Mouse (Mus musculus) skeletal muscle tissue, adult 2 months (tissue): ENCODE measurements around the gene Olfm2.

Source experiments
- DNase-seq: peaks from one replicate; pipeline ENCODE4 v3.0.0-alpha.2; 2012; ENCODE audit warnings: low read depth, low spot score

Olfm2 gene

DNA sequence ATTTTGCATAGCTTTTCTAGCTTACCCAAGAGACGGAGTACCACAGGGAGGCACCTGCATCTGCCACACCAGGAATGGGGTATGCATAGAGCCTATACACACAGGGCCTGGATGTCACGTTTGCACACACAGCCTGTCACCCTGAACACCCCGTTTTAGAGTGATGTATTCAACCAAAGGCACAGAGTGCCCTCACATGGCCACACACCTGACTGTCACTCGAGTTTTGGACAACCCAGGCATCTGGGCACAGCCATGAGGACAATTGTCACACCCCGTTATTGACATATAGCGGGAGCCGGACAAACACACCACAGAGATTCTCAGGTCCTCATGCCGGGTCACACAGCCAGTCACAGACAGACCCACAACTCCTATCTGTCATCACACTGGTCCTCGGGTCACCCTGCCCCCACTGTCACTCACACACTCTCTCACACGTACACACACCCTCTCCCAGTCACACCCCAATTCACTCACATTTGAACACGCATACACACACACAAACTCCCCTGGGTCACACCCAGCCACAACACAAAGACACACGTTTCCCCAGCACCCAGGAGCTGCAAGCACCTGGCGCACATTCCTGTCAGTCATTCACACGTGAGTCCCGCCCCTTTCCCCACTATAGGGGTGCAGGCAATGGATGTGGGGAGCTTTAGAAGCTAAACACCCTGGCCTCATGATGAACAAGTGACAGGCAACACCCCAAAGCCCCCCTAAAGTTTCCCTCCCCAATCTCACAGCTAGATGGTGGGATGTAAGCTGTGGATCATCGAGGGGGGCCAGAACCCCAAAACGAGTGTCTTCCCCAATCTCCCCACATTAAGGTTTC is 801 bp downstream of the Olfm2 start:
- DNase-seq: no peak

GRCm38 (mm10) chr9:20743946-20744738 is 2.0 kb downstream of the Olfm2 start:
- no peak for DNase-seq

DNA sequence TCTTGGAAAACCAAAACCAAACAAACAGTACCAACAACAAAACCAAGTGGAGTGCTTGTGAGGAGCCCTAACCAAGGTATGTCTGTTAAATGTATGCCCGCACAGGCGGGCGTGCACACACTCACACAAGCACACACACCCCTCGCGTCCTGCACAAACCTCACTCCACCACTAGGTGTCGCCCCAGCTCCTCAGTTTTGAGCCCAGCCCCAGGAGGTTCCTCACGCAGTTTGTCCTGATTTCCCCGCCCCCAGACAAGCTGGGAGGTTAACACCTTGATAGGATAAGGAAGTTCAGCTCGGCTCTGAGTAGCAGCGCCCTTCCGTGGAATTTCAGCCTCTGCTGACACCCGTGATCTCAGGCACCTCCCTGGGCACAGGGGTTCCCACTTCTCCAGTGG is 5.7 kb downstream of the Olfm2 start:
- peak; percentile 65 for DNase-seq

DNA sequence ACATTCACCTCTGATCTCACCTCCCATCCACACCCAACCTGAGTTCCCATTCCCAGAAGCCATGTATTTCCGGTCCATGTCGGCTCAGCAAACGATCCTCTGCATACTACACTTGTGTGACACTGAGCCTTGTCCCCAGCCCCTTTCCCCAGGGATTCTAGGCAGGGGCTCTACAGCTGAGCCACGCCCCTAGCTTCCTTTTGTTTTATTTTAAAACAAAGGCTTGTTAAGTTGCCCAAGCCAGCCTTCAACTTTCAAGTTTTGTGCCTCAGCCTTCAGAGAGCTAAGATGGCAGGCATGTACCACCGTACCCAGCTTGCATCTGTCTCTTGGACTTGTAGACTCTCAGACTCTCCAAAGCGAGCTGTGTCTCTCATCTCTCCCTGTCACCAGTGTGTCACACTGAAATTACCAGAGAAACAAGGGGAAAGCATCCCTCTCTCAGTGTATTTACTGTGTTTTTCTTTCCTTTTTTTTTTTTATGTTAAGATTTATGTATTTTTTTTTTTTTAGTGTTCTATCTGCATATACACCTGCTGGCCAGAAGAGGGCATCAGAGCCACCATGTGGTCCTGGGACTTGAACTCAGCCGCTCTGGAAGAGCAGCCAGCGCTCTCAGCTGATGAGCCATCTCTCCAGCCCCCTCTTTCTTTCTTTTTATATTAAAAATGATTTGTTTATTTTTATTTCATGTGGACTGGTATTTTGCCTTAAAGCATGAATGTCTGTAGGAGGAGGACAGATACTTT is 7.7 kb downstream of the Olfm2 start:
- DNase-seq: no peak

DNA sequence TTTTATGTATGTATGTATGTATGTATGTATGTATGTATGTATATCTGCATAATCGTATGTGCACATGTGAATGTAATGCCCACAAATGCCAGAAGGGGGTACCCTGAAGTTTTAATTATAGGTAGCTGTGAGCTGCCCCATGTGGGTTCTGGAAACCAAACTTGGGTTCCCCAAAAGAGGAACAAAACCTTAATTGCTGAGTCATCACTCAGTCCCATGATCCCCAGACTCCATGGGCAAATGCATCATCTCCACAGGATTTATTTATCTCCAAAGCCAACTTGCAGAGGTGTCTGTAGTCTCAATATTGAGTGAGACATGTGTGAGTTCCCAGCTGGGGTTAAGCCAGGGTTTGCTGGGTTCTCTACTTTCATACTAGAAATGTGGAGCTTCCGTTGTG is 8.9 kb downstream of the Olfm2 start:
- no peak for DNase-seq

- DNase-seq: no peak
These were observed 11.5 kb downstream of the Olfm2 start for GRCm38 (mm10) chr9:20734692-20735091.

- no peak for DNase-seq
These were observed 14.4 kb downstream of the Olfm2 start for GRCm38 (mm10) chr9:20731797-20732196.

GRCm38 (mm10) chr9:20729451-20729850 is 16.7 kb downstream of the Olfm2 start:
- no peak for DNase-seq

DNA sequence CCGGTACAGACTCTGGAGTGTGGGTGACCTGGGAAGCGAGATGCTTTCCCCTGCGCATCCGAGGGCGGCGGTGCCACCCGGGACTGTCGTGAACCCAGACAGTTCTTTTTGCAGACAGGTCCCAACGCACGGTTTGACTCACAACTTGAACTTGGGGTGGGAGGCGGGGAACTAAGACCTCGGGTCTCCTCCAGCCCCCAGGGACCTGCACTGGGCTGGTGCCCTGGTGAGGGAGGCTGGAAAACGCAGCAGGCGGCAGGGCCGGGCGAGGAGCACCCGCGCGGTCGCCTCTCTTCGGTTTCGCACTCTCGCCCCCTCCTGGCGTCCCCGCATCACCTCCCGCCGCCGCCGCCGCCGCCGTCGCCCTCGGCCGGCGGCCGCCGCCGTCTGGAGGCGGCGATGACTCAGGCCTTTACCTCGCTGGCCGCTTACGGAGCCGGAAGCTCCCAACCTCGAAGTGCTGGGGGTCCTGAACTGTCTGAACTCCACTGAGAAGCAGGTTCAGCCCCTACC is 18.5 kb downstream of the Olfm2 start:
- no peak for DNase-seq

DNA sequence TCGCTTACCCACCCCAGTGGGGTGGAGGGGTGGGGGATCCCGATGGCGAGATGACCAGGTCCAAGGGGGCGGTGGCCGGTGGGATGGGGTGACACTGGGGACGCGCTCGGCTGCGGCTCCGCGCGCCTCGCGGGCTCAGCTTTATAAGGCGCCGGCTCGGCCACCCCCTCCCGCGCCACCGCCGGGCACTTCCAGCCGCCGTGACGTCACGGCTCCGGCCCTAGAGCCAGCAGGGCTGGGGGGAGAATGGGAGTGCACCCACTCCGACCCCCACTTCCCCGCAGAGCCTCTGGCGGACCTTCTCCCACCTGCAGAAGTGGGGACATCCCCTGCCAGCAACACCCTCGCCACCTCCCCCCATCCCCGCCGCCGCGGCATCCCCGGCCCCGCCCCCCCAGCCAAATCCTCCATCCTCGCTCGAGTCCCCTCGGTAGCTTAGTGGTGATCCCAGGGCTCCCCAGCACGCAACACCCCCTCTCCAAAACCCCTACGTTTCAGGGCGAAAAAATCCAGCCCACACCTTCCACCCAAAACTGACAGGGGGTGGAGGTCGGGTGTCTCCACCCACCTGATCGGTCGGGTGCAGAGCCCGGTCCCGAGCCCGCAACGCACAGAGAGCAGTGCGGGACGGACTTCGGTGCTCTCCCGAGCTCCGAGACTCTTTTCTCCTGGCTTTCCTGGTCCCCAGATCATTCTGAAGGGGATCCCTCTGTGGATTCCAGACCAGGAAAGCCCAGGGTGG is 19.1 kb downstream of the Olfm2 start:
- no peak for DNase-seq

DNA sequence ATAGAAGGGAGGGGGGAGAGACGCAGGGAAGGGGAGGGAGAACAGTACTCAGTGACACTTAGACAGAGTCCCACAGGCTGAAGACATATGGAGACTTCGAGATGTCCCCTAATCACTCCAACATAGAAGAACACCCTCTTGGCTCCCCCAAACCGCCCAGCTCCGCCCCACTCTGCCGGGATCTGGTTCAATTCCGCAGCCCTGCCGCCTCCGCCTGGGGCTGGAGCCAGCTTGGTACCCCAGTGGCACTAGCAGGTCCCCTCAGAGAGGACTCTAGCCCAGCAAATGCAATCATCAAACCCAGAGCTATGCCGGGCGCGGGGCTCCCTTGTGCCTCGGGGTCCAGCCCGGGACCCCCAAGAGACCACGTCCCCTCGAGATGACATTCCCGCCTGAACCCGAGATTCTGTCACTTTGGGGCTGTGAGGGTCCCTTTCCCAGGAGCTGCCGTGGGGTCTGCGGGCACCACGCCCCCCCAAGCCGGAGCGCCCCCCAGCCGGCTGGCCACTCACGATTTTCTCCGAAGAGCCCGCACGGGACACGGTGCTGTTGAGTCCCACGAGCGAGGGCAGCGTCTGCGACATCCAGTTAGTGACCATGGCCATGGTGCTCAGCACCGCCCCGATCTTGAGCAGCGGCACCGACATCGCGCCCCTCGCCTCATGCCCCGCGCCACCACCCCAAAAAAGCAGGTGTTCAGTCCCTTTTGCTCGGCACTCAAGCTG is 19.9 kb downstream of the Olfm2 start:
- no peak for DNase-seq

DNA sequence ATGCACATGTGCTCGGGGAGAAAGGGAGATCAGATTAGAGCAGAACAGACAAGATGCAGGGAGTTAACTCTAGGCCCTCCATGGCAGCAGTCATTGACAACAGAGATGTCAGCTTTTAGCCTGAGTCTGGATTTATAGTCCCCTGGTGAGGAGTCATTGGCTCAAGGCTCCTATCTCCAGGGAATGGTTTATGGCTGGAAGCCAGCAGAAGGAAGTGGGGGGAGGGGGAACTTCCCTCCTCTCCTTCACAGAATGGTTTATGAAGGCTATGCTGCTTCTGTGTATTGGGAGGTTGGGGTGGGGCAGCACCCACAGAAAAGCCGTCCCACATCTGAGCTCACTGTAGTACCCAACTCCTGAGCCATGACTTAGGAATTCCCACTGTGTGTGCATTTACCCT is 24.6 kb downstream of the Olfm2 start:
- no peak for DNase-seq

DNA sequence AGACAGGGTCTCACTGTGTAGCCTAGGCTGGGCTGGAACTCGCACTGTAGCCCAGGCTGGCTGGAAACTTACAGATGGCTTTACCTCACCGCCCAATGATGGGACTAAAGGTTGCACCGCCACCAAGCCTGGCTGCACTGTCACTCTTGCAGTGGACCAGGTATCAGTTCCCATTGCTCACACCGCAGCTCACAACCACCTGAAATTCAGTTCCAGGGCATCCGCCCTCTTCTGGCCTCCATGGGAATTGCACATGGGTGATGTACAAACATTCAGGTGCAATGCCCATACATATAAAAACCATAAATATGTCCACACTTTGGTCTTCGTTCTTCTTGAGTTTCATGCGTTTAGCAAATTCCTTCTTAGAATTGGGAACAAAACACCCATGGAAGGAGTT is 30.8 kb downstream of the Olfm2 start:
- no peak for DNase-seq

DNA sequence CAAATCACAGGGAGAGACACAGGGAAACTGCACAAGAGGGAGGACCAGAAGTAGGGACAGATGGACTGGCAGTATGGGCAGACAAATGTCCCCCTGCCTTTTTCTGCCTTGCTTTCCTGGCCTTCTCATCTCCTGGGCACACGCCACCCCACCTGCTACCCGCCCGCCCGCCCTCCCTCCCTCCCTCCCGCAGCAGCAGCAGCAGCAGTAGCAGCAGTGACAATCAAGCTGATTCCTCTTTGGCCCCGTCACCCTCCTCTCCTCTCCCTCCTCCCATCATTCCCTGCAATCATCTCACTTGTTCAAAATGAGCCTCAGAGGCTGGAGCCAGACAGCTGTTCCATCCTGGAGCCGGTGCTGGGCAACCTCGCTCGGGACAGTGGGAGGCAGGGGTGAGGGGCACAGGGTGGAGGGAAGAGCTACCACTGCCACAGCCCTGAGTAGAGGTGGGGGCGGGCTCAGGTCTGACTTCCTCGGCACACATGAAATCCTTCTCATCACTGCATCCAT is 32.6 kb downstream of the Olfm2 start:
- no peak for DNase-seq

DNA sequence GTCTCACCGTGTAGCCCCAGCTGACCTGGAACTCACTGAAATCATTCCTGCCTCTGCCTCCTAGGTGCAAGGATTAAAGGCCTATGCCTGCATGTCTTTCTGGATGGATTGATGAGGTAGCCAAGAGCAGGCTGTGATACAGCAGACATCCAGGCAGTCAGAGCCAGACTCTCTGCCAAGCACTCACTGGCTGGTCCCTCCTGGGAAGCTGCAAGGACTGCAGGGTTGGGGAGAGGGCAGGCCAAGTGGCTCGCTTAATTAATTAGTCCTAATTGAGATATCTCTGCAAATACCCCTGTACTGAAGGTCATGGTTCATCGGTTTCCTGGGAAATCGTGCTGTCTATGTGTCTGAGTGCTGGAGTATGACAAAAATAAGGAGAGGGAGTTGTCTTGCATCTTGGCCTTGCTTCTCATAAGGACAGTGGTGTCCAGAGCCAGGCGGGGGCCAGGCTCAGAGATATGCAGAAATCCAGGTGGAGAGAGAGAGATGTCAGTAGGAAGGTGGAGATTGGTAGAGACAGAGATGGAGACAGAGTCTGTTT is 33.1 kb downstream of the Olfm2 start:
- no peak for DNase-seq

DNA sequence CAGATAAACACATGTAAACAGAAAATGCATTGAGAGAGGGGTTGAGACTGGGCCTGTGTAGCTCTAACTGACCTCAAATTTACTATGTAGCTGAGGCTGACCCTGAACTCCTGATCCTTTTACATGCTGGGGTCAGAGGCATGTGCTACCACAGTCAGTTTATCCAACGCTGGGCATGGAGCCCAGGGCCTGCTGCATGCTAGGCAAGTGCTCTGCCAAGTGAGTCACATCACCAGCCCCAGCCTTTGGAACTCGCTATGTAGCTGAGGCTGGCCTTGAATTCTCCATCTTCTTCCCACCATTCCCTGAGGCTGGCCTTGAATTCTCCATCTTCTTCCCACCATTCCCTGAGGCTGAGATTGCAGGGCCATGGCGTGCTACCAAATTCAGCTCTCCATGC is 35.7 kb downstream of the Olfm2 start:
- DNase-seq: no peak

- no peak for DNase-seq
These were observed 40.2 kb downstream of the Olfm2 start for GRCm38 (mm10) chr9:20705981-20706380.

GRCm38 (mm10) chr9:20705420-20705819 is 40.7 kb downstream of the Olfm2 start:
- DNase-seq: no peak

DNA sequence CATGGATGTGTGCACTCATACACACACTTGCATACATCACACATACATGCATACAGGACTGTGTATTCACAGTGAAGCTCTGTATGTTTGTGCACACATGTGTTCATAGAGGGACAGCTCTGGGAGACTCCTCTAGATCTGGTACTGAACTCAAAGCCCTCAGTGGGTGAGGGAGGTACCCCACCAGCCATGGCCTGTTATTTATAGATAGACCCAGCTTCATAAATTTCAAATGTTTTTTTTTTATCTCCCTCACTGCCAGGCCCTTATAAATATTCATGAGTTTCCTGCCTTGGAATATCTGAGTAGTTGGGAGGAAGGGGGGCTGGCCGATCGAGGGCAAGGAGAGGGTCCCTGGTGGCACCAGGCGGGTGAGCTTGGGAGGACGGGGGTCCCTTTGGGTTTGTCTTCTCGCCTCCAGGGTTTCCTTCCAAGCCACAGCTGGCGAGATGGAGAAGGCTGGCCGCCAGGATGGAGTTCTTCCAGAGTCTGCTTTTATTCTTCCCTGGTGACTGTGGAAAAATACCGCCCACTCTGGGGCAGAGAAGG is 42.2 kb downstream of the Olfm2 start:
- DNase-seq: no peak

DNA sequence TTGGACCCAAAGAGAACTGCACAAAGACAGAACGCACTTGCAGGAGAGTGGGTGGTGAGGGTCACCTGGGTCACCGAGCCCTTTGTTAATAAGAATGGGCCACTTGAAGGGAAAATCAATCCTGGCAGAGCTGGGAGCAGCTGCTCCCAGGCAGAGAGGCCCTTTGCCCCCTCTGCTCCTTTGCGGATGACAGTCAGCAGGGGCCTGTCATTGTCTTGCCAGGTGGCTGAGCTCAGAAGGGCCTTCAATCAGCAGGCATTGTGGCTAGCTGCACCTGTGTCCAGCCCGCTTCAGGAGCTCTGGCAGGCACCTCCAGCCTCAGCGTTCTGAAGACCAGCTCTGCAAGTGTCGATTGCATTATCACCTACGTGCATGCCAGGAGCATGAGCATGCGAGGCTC is 48.7 kb downstream of the Olfm2 start:
- DNase-seq: no peak
